Mouse (Mus musculus) limb, embryonic 12.5 days (tissue): Measurements from ENCODE around the gene Wdr45. TPM values are rescaled to one million over a fixed set of nuclear protein-coding genes. Genes with fewer than 3 reads are reported as not detected.
"Not testable (repeated sequence)": the region's sequence is repeated elsewhere in the genome, so short reads cannot be mapped to it uniquely, and the experiment has no call there.

Experiments
- ATAC-seq: fragments of 200-750 bp; cut with Nextera tagmentation; 2 replicates; pipeline ENCODE4 v1.8.0; 2017; ENCODE audit warnings: low read depth, moderate TSS enrichment; ENCODE audit not compliant: insufficient number of reproducible peaks, insufficient read depth, low FRiP score, low TSS enrichment
- H3K27ac ChIP-seq: fragments of 300-500 bp; sonication (generic); 2 replicates; pipeline ENCODE4 v1.5.1; 2016; ENCODE audit warnings: mild to moderate bottlenecking, moderate library complexity
- H3K27me3 ChIP-seq: fragments of 300-500 bp; sonication (generic); 2 replicates; pipeline ENCODE4 v1.6.1; 2016; ENCODE audit warnings: mild to moderate bottlenecking, moderate library complexity
- H3K36me3 ChIP-seq: fragments of 300-500 bp; sonication (generic); 2 replicates; pipeline ENCODE4 v1.6.1; 2016; ENCODE audit warnings: mild to moderate bottlenecking, moderate library complexity
- H3K4me1 ChIP-seq: fragments of 300-500 bp; sonication (generic); replicated peaks from 2 replicates; pipeline ENCODE4 v1.6.1; 2016
- H3K4me2 ChIP-seq: fragments of 300-500 bp; sonication (generic); 2 replicates; pipeline ENCODE4 v1.6.1; 2016; ENCODE audit warnings: mild to moderate bottlenecking, moderate library complexity
- H3K4me3 ChIP-seq: fragments of 300-500 bp; sonication (generic); replicated peaks from 2 replicates; pipeline ENCODE4 v1.5.1; 2016; ENCODE audit warnings: mild to moderate bottlenecking
- H3K9ac ChIP-seq: fragments of 300-500 bp; sonication (generic); replicated peaks from 2 replicates; pipeline ENCODE4 v1.6.1; 2016; ENCODE audit warnings: mild to moderate bottlenecking, moderate library complexity
- H3K9me3 ChIP-seq: fragments of 300-500 bp; sonication (generic); 2 replicates; pipeline ENCODE4 v1.6.1; 2016; ENCODE audit warnings: mild to moderate bottlenecking, moderate library complexity
- WGBS: fragments of 180-500 bp; shearing (Covaris S2); methylation state at CpG from one replicate; pipeline ENCODE4 v1.1.7; 2016; 5-methylcytosine and 5-hydroxymethylcytosine counted together
- polyA plus RNA-seq: library from polyadenylated mRNA; unstranded; fragments of >200 nt; fragmentation: Nextera tagmentation; extraction: Ambion mirVana; gene quantifications from 2 replicates; pipeline ENCODE4 v1.2.1, GENCODE M21; 2016

The Wdr45 gene
- polyA plus RNA-seq, 1 experiment from 2014 or later: 29.1 TPM

GRCm38 (mm10) chrX:7678986-7679385, 35.1 kb upstream of the Wdr45 start:
- H3K4me1 ChIP-seq: 0 out of 2 replicates have a peak, but pooled peaks cover 2% of the 10 kb centered on the region
- H3K9ac ChIP-seq: no peak overlapping the region
- no peaks in the 10 kb centered on the region for H3K27me3 ChIP-seq
- WGBS: 38% methylated on average over 3 of the region's 3 CpGs
- H3K36me3 ChIP-seq: no peaks in the 10 kb centered on the region
- ATAC-seq: no peak
- H3K9me3 ChIP-seq: 0 out of 2 replicates have a peak, but pooled peaks cover 4% of the 10 kb centered on the region
- H3K4me2 ChIP-seq: no peak overlapping the region
- H3K27ac ChIP-seq: no peak overlapping the region
- no peak overlapping the region for H3K4me3 ChIP-seq

- Histone ChIP-seq H3K36me3 (no peaks in the 10 kb centered on the region), H3K9me3 (0 out of 2 replicates have a peak, but pooled peaks cover 4% of the 10 kb centered on the region), H3K9ac (no peak overlapping the region), H3K27ac (no peak overlapping the region), H3K27me3 (no peaks in the 10 kb centered on the region), H3K4me1 (no peaks in the 10 kb centered on the region), H3K4me2 (peak overlapping the region; percentile 51), H3K4me3 (peak overlapping the region; percentile 24)
- ATAC-seq: peak; percentile 92
- 18% methylated on average over 27 of the region's 27 CpGs for WGBS
Measured at GRCm38 (mm10) chrX:7679405-7680056, 34.6 kb upstream of the Wdr45 start.

DNA sequence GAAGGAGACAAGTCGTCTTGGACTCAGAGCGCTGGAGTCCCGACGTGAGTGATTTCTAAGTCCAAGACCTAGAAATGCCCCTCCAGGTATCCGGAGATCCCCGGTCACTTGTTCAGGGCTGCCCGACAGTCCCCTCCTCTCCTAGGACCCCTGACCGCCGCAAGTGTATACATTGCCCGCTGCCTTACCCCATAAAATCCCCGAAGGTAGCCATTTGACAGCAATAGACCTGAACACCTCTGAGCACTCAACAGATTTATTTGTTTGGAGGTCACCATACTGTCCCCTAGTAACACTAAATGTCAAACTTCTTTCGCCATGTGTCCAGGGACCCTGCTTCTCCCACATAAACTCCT, 34.1 kb upstream of the Wdr45 start:
- no peak overlapping the region for H3K9ac ChIP-seq
- no peaks in the 10 kb centered on the region for H3K9me3 ChIP-seq
- H3K4me3 ChIP-seq: peak overlapping the region; percentile 24
- H3K4me2 ChIP-seq: peak overlapping the region; percentile 51
- no peaks in the 10 kb centered on the region for H3K36me3 ChIP-seq
- ATAC-seq: no peak
- H3K27me3 ChIP-seq: no peaks in the 10 kb centered on the region
- WGBS: 13% methylated on average over 12 of the region's 12 CpGs
- H3K27ac ChIP-seq: no peak overlapping the region
- H3K4me1 ChIP-seq: no peaks in the 10 kb centered on the region

DNA sequence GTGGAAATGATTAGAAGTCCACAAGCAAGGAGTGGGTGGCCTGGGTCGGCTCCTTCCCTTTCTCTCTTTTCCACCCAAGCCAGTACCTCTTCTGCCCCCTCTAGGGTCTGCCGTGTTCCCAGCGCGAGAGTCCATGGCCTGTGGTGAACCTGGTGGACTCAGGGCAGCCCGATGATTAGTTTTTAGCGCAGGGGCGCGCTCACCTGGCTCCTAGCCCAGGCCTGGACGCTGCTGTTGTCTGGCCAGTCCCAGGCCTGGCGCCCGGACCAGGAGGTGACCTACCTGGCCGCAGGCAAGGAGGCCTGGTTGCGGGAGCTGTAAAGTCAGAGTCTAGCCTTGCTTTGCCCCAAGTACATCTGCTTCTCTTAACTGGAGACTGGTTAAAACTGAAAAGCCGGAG, 33.3 kb upstream of the Wdr45 start, which contains the start of gene Magix:
Gene Magix, minus strand, starts transcription at position 388 of the 400 bp plus-strand sequence.
- Histone ChIP-seq H3K27me3 (no peaks in the 10 kb centered on the region), H3K4me1 (no peaks in the 10 kb centered on the region), H3K4me3 (peak within 1 kb of the TSS; percentile 24), H3K9ac (no peak within 1 kb of the TSS), H3K9me3 (no peaks in the 10 kb centered on the region), H3K36me3 (no peaks in the 10 kb centered on the region), H3K4me2 (peak within 1 kb of the TSS; percentile 51), H3K27ac (no peak within 1 kb of the TSS)
- ATAC-seq: no peak
- WGBS: 62% methylated on average over 14 of the region's 14 CpGs

DNA sequence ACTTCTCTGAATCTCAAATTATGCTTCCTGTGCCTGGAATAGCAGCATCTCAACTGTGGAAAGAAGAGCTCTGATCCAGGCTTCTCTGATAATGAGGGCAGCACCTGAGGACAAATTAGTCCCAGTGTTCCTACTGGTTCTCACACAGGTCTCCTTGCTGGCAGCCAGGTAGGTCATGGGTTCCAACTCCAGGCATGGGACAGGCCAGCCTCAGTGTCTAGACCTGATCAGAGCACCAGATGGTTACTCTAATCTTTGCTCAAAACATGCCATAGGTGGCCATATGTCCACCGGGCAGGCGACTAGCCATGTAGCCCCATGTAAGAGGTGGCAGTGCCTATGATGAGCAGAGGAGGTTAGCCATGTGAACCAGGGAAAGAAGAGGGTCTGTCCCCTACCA, 25.8 kb upstream of the Wdr45 start:
- H3K9ac ChIP-seq: no peak overlapping the region
- no peaks in the 10 kb centered on the region for H3K4me1 ChIP-seq
- no peaks in the 10 kb centered on the region for H3K36me3 ChIP-seq
- H3K27ac ChIP-seq: no peak overlapping the region
- no peaks in the 10 kb centered on the region for H3K9me3 ChIP-seq
- WGBS: 82% methylated on average over 2 of the region's 2 CpGs
- no peak for ATAC-seq
- no peak overlapping the region for H3K4me2 ChIP-seq
- no peak overlapping the region for H3K4me3 ChIP-seq
- H3K27me3 ChIP-seq: no peaks in the 10 kb centered on the region

- ATAC-seq: no peak
- Histone ChIP-seq H3K27ac (no peak overlapping the region), H3K9ac (no peak overlapping the region), H3K4me2 (no peak overlapping the region), H3K4me3 (no peak overlapping the region), H3K27me3 (no peaks in the 10 kb centered on the region), H3K4me1 (no peaks in the 10 kb centered on the region), H3K36me3 (no peaks in the 10 kb centered on the region), H3K9me3 (no peaks in the 10 kb centered on the region)
- 67% methylated on average over 3 of the region's 3 CpGs for WGBS
Measured at GRCm38 (mm10) chrX:7690486-7690885, 23.6 kb upstream of the Wdr45 start.

- H3K4me1 ChIP-seq: no peaks in the 10 kb centered on the region
- no peaks in the 10 kb centered on the region for H3K36me3 ChIP-seq
- no peaks in the 10 kb centered on the region for H3K27me3 ChIP-seq
- WGBS: 37% methylated on average over 4 of the region's 4 CpGs
- H3K4me2 ChIP-seq: no peak overlapping the region
- no peak overlapping the region for H3K4me3 ChIP-seq
- no peak for ATAC-seq
- no peak overlapping the region for H3K9ac ChIP-seq
- no peak overlapping the region for H3K27ac ChIP-seq
- no peaks in the 10 kb centered on the region for H3K9me3 ChIP-seq
Measured at GRCm38 (mm10) chrX:7692862-7693261, 21.3 kb upstream of the Wdr45 start.

DNA sequence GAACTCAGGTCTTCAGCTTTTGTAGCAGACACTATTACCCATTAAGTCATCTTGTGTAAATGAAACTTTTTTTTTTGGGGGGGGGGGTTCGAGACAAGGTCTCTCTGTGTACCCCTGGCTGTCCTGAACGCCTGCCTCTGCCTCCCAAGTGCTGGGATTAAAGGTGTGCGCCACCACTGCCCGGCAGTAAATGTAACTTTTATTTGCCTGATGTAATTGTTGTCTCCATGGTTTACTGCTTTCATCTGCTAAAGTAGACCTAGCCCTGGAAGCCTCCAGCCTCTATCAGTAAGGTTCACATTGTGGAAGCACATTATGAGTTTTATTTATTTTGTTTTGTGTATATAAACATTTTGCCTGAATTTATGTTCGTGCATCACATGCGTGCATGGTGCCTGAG, 17.6 kb upstream of the Wdr45 start:
- Histone ChIP-seq H3K9ac (no peak overlapping the region), H3K9me3 (no peaks in the 10 kb centered on the region), H3K27ac (no peak overlapping the region), H3K36me3 (peaks cover 23% of the 10 kb centered on the region; the same call in 1 of the 2 replicates), H3K4me1 (no peaks in the 10 kb centered on the region), H3K27me3 (no peaks in the 10 kb centered on the region), H3K4me3 (peak overlapping the region; percentile 58; the same call in 1 of the 2 replicates), H3K4me2 (peak overlapping the region; percentile 42)
- peak; percentile 30; the same call in 1 of the 2 replicates for ATAC-seq
- whole genome bisulfite sequencing: 36% methylated on average over 6 of the region's 6 CpGs

DNA sequence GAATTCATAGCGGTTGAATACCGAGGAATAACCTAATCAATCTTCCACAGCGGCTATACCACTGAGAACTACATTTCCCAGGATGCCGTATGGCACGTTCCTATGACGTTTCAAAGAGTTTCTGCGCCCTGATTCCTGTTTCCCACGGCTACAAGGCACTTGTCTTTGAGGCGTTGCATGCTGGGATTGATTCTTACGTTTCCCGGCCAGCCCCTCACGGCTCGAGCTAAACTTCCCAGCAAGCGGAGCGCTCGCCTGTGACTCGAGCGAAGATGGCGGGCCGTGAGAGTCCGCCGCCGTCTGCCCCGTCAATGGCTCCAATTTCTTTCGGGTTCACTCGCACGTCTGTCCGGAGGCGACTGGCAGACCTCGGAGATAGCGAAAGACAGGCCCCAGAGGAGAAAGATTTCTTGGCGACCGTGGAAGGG, 17.2 kb upstream of the Wdr45 start, which contains the start of gene Gpkow:
Gene Gpkow, plus strand, starts transcription at position 178 of the 428 bp plus-strand sequence.
- Histone ChIP-seq H3K27me3 (no peaks in the 10 kb centered on the region), H3K9me3 (no peaks in the 10 kb centered on the region), H3K27ac (no peak within 1 kb of the TSS), H3K4me2 (peak within 1 kb of the TSS; percentile 59), H3K4me3 (peak within 1 kb of the TSS; percentile 58), H3K9ac (peak within 1 kb of the TSS; percentile 59), H3K4me1 (no peaks in the 10 kb centered on the region), H3K36me3 (peaks cover 26% of the 10 kb centered on the region; the same call in 1 of the 2 replicates)
- 9% methylated on average over 33 of the region's 33 CpGs for WGBS
- ATAC-seq: peak; percentile 95

- Histone ChIP-seq H3K4me2 (peak overlapping the region; percentile 51), H3K4me3 (peak overlapping the region; percentile 35)
- H3K9ac ChIP-seq, H3K4me1 ChIP-seq, H3K27ac ChIP-seq, H3K9me3 ChIP-seq, H3K36me3 ChIP-seq, H3K27me3 ChIP-seq: not testable (repeated sequence)
- WGBS: 30% methylated on average over 6 of the region's 12 CpGs
- ATAC-seq: peak; percentile 73
Measured at GRCm38 (mm10) chrX:7713764-7714134, 384 bp upstream of the Wdr45 start.

DNA sequence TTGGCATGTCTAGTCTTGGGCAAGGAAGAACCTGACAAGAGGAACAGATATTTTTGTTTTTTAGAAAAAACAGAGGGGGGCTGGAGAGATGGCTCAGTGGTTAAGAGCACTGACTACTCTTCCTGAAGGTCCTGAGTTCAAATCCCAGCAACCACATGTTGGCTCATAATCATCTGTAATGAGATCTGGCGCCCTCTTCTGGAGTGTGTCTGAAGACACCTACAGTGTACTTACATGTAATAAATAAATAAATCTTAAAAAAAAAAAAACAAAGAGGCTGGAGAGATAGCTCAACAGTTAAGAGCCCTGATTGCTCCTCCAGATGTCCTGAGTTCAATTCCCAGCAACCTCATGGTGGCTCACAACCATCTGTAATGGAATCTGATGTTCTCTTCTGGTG, 1.9 kb downstream of the Wdr45 start:
- not testable (repeated sequence) for H3K9me3 ChIP-seq, H3K4me1 ChIP-seq, H3K36me3 ChIP-seq, H3K27me3 ChIP-seq, H3K4me2 ChIP-seq, H3K4me3 ChIP-seq, ATAC-seq, H3K27ac ChIP-seq, H3K9ac ChIP-seq
- WGBS: 61% methylated on average over 1 of the region's 1 CpGs
